Mouse (Mus musculus) lung, adult 2 months (tissue): ENCODE measurements at regions not wholly inside any gene's neighbourhood (a gene's known extent, or its start where the extent isn't known, plus 50 kb on each side); places are given as distances from the start of the nearest gene placed in this dataset.

Experiments used
- CTCF ChIP-seq: fragments of 200-500 bp; IDR thresholded peaks from 2 replicates; pipeline ENCODE4 v1.5.1; 2011; ENCODE audit warnings: mild to moderate bottlenecking, low read length, control low read depth; ENCODE audit not compliant: insufficient read depth
- POLR2A ChIP-seq: fragments of 200-500 bp; IDR thresholded peaks from 2 replicates; pipeline ENCODE4 v1.6.1; 2011; ENCODE audit warnings: low read depth, mild to moderate bottlenecking, control low read depth, low read length, borderline replicate concordance; ENCODE audit errors: extremely low read depth

DNA sequence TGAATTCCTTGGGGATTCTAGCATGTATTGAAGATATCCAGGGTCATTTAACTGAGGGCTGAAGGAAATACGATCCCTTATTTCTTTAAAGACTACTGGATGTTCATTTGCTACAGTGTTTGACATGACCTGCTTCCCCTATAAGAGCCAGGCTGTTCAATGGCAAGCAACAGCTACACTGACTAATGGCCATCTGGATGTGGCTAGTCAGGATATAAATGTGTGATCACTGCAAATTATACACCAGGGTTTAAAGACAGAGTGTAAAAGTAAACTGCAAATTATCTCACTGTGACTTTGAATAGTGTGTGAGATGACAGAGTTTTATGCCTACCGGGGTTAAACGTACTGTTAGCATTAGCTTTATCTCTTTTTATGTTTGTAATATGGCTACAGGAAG, 473.9 kb downstream of the Rapgef2 start:
- TF ChIP-seq POLR2A (no peak), CTCF (no peak)
